Mouse (Mus musculus) hematopoietic stem cell, adult 5-6 weeks (primary cell): Measurements from ENCODE around the gene Btnl6. TPM values are rescaled to one million over a fixed set of nuclear protein-coding genes. Genes with fewer than 3 reads are reported as not detected.
"Not testable (repeated sequence)": the region's sequence is repeated elsewhere in the genome, so short reads cannot be mapped to it uniquely, and the experiment has no call there.

Source experiments
- ATAC-seq, 2 experiments: fragments of 125-278 bp in 1 of 2; replicated peaks in 1 of 2; 2 replicates each; pipeline ENCODE4 v1.8.0; 2016 to 2017; ENCODE audit warnings: inconsistent platforms in 2 of 2, mild to moderate bottlenecking in 2 of 2, moderate number of reproducible peaks in 2 of 2, low read depth in 1 of 2, moderate TSS enrichment in 1 of 2; ENCODE audit not compliant: low FRiP score in 2 of 2, poor library complexity in 2 of 2, severe bottlenecking in 2 of 2, insufficient read depth in 1 of 2, low TSS enrichment in 1 of 2
- total RNA-seq: library from RNA; stranded (forward); fragments of 172-1452, 232-1000 nt; gene quantifications from 2 replicates; pipeline ENCODE4 v1.2.3, GENCODE M21; 2017

Gene Btnl6
- total RNA-seq, 1 experiment from 2014 or later, result not detected

GRCm38 (mm10) chr17:34517795-34518194, 643 bp upstream of the Btnl6 start:
- no peak for ATAC-seq

- ATAC-seq, result no peak
Observed at GRCm38 (mm10) chr17:34516514-34516913, 638 bp downstream of the Btnl6 start.

- ATAC-seq, result not testable (repeated sequence)
Observed at GRCm38 (mm10) chr17:34511723-34512122, 5.4 kb downstream of the Btnl6 start.

GRCm38 (mm10) chr17:34507591-34507990, 9.6 kb downstream of the Btnl6 start:
- ATAC-seq, result no peak

GRCm38 (mm10) chr17:34497726-34498125, 19.4 kb downstream of the Btnl6 start:
- ATAC-seq, result not testable (repeated sequence)

- not testable (repeated sequence) for ATAC-seq
Observed at GRCm38 (mm10) chr17:34497319-34497718, 19.8 kb downstream of the Btnl6 start.

GRCm38 (mm10) chr17:34496539-34496938, 20.6 kb downstream of the Btnl6 start:
- ATAC-seq, result no peak

GRCm38 (mm10) chr17:34495156-34495555, 22.0 kb downstream of the Btnl6 start:
- ATAC-seq, result not testable (repeated sequence)

GRCm38 (mm10) chr17:34492796-34493195, 24.4 kb downstream of the Btnl6 start:
- ATAC-seq, result no peak

- ATAC-seq, result not testable (repeated sequence)
Observed at GRCm38 (mm10) chr17:34477238-34478013, 39.7 kb downstream of the Btnl6 start, which contains the start of gene Btnl4. Btnl4 (minus strand) TSS chr17:34477318.

- no peak for ATAC-seq
Observed at GRCm38 (mm10) chr17:34476427-34476826, 40.7 kb downstream of the Btnl6 start.

GRCm38 (mm10) chr17:34475060-34475459, 42.1 kb downstream of the Btnl6 start:
- no peak for ATAC-seq

GRCm38 (mm10) chr17:34470491-34470890, 46.7 kb downstream of the Btnl6 start:
- no peak for ATAC-seq

- not testable (repeated sequence) for ATAC-seq
Observed at GRCm38 (mm10) chr17:34465906-34466305, 51.2 kb downstream of the Btnl6 start.

GRCm38 (mm10) chr17:34459255-34459654, 57.9 kb downstream of the Btnl6 start:
- no peak for ATAC-seq

Other genes with a start within 250 kb of the Btnl6 start
- gene H2-Aa, start 229.5 kb downstream of the Btnl6 start, total RNA-seq, result 66.5 and 77.4 TPM in 2 replicates
- 64.4 and 73.0 TPM in 2 replicates for gene H2-Eb1, start 211.5 kb downstream of the Btnl6 start, total RNA-seq
- gene H2-Eb2, start 191.7 kb downstream of the Btnl6 start, total RNA-seq, result 0.06 TPM in 1 of 2 replicates, not detected in the other
- gene Btnl2, start 162.5 kb downstream of the Btnl6 start, total RNA-seq, result not detected in 2 replicates
- not detected in 2 replicates for gene Btnl1, start 140.2 kb downstream of the Btnl6 start, total RNA-seq
- gene BC051142, start 118.5 kb downstream of the Btnl6 start, total RNA-seq, result 1.2 and 8.6 TPM in 2 replicates
- not detected in 2 replicates for gene Btnl4, start 40.0 kb downstream of the Btnl6 start, total RNA-seq
- 0.35 and 0.56 TPM in 2 replicates for gene Notch4, start 46.9 kb upstream of the Btnl6 start, total RNA-seq
- 27.3 and 31.2 TPM in 2 replicates for gene Gpsm3, start 72.5 kb upstream of the Btnl6 start, total RNA-seq
- 33.1 and 51.5 TPM in 2 replicates for gene Pbx2, start 73.9 kb upstream of the Btnl6 start, total RNA-seq
- 1.5 and 2.4 TPM in 2 replicates for gene Ager, start 80.5 kb upstream of the Btnl6 start, total RNA-seq
- 6.6 and 18.0 TPM in 2 replicates for gene Rnf5, start 86.3 kb upstream of the Btnl6 start, total RNA-seq
- gene Agpat1, start 86.9 kb upstream of the Btnl6 start, total RNA-seq, result 21.9 and 22.8 TPM in 2 replicates
- 1.3 and 4.5 TPM in 2 replicates for gene Egfl8, start 98.6 kb upstream of the Btnl6 start, total RNA-seq
- gene Ppt2, start 111.2 kb upstream of the Btnl6 start, total RNA-seq, result 23.2 and 27.6 TPM in 2 replicates
- 0.13 TPM in 1 of 2 replicates, not detected in the other for gene Prrt1, start 112.2 kb upstream of the Btnl6 start, total RNA-seq
- gene Fkbpl, start 127.4 kb upstream of the Btnl6 start, total RNA-seq, result 24.1 and 35.8 TPM in 2 replicates
- gene Atf6b, start 129.8 kb upstream of the Btnl6 start, total RNA-seq, result 12.3 and 19.9 TPM in 2 replicates
- gene Tnxb, start 153.2 kb upstream of the Btnl6 start, total RNA-seq, result 0.05 TPM in 1 of 2 replicates, not detected in the other
- gene C4b, start 226.5 kb upstream of the Btnl6 start, total RNA-seq, result 1.0 and 1.4 TPM in 2 replicates